Mouse (Mus musculus) CD4-positive, CD25-positive, alpha-beta regulatory T cell, adult 2 months (primary cell): ENCODE measurements around the gene Gpr137c.

Source experiments
- DNase-seq: peaks from one replicate; pipeline ENCODE4 v3.0.0-alpha.2; 2012; ENCODE audit warnings: low read depth, low spot score

The Gpr137c gene

DNA sequence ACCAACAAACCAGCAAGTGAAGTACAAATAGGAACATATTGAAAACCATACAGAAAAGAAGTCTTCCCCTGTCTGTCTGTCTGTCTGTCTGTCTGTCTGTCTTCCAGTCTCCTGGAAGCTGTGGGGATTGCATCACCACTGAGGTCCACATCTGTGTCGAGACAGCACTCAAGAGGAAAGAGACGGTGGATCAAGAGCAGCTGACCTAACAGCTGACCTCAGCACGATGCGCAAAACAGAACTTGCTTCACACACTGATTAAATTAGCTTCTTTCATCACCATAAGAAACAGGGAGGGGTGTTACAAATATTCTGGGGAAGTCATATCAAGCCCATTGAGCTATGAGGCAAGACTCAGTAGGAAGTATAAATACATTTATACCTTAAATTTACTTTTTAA is 72.1 kb downstream of the Gpr137c start:
- DNase-seq = no peak

GRCm38 (mm10) chr14:45303939-45304338 is 84.4 kb downstream of the Gpr137c start:
- DNase-seq = no peak

DNA sequence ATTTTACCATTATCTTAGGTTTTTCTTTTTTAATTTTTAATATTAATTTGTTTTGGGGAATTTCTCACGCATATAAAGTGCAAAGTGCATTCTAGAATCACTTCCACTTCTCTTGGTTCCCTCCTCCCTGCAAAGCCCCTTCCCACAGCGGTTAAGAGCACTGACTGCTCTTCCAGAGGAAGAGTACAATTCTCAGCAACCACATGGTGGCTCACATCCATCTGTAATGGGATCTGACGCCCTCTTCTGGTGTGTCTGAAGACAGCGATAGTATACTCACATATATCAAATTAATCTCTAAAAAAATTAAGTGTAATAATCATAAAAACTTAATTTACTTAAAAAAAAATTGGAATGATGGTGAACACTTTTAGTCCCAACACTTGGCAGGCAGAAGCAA is 84.9 kb downstream of the Gpr137c start:
- DNase-seq = no peak

GRCm38 (mm10) chr14:45305852-45306251 is 86.3 kb downstream of the Gpr137c start:
- DNase-seq = no peak

DNA sequence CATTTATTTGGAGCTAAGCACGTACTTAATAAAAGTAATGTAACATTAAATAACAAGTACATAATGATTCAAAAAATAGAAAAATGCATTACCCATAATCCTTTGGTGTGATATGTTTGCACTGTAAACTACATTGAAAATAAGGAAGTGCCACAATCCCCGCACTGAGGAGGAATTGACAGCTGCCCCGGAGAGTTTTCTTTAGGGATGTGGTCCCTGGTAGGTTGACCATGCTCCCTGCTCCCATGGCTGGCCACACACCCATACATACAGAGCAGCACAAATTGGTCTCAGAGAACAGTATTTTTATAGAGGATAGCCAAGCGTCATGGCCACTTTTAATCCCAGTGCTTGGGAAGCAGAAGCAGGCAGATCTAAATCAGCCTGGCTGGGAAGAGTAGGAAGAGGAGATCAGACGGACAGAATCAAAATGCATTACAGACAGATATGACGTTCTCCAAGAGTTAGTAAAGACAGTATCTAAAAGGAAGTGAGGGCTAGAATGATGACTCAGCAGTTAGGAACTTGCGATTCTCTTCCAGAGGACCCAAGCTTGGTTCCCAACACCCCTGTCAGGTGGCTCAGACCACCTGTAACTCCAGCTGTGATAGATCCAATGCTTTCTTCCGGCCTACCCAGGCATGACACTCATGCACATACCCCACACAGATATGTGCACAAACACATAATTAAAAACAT is 88.3 kb downstream of the Gpr137c start:
- DNase-seq = no peak

DNA sequence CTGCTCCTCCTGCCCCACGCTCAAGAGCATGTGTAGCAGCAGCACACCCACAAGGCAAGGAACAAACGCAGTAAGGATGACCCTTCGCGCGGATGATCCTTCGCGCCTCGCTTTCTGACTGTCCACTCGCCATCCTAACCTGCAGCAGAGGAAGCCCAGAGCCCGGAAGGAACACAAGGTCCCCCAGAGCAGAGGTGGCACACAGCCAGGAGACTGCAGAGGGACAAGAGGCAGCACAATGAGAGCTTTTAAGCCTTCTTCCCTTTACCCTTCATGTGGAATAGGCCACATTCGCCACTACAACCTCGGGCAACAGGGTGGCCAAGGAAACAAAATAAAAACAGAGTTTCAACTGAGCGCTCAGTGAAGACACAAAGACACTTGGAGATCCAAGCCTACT is 90.1 kb downstream of the Gpr137c start:
- no peak for DNase-seq

DNA sequence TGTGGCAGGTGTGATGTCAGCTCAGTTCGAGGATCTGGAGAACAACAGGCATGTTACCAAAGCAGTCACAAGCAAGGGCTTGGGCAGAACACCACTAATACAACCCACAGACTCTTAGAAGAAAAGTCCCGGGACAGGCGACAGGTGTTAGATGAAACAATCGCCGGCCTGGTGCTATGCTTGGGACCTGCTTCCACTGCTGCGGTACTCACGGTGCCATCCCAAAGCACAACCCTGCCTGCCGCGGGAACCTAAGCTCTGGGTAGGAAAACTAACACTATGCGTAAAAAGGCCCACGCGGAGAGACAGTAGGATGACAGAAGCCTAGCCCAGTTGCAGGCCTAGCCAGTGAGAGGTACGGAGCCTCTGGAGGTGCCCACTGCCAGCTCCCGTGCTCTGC is 90.6 kb downstream of the Gpr137c start:
- DNase-seq = no peak

GRCm38 (mm10) chr14:45316927-45317326 is 97.4 kb downstream of the Gpr137c start:
- no peak for DNase-seq

- DNase-seq = no peak
Measured at GRCm38 (mm10) chr14:45317921-45318411, 98.4 kb downstream of the Gpr137c start.

DNA sequence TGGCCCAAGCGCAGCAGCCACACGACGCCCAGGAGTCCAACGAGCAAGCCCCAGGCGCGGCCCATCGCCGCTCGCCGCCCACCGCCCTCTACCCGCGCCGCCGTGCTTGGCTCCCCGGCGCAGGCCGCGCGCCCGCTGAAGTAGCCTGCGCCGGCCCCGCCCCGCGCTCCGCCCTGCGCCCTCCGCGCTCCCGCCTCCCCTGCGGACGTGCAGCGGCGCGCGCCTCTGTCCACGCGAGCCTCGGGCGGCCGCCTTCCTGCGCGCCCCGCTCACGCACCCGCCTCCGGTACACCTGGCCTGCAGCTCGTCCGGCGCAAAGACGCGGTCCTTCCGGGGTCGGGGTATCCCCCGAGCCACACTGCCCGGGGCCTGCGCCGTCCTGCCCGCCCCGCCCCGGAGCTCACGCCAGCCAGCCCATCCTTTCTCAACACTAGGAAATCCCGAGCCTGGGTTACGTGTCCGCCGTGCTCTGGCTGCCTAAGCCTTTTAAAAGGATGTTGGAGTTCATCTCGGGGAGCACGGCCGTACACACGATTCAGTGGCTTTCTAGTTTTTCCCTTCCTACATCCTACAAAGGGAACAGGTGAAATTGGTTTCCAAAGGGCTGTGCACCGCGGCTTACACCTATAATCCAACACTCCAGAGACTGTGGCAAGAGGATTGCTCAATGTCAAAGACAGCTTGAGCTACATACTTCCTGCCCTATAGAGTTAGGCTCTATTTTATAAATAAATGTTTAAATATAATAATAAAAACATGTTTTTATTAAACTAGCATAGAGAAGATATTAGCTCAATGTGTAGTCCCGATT is 99.1 kb downstream of the Gpr137c start, which contains the start of gene Ero1l:
Gene Ero1l, minus strand, starts transcription at position 346 of the 811 bp plus-strand sequence.
- DNase-seq = peak; percentile 88

DNA sequence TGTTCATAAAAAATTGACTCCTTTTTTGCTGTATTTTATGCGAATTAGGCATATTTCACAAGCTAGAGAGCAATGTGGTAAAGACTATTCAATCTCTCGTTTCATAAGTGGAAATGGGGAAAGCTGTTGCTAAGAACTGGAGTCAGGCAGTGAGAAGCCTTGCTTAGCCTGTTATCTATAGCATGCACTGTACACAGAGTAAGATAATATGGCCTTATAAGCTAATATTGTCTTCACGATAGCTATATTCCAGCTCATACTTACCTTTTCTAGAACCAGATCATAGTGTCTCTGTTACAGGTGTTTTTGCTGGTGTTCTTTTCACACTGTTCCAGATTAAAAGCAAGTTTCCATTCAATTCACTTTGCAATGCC is 99.7 kb downstream of the Gpr137c start:
- DNase-seq = peak; percentile 3

GRCm38 (mm10) chr14:45320111-45320510 is 100.6 kb downstream of the Gpr137c start:
- DNase-seq = no peak

- DNase-seq = no peak
Measured at GRCm38 (mm10) chr14:45321067-45321466, 101.5 kb downstream of the Gpr137c start.

- no peak for DNase-seq
Measured at GRCm38 (mm10) chr14:45321622-45322021, 102.1 kb downstream of the Gpr137c start.

- DNase-seq = no peak
Measured at GRCm38 (mm10) chr14:45322450-45322849, 102.9 kb downstream of the Gpr137c start.

DNA sequence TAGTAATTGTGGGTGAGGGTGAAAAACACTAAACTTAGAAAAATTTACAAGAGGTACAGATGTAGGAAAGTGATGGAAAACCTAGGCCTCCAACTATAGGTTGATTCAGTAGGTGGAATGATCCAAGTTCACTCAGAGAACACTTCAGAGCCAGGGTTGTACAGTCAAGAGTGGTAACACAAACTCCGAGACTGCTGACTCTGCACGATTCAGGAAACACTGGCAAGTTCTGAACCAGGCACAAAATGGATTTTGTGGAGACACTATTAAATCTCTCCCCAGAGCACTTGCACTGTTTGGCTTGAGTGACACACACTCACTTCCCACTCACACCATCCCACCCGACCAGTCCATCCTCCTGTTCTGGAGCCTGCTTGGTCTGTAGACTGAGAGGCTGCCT is 103.8 kb downstream of the Gpr137c start:
- no peak for DNase-seq

DNA sequence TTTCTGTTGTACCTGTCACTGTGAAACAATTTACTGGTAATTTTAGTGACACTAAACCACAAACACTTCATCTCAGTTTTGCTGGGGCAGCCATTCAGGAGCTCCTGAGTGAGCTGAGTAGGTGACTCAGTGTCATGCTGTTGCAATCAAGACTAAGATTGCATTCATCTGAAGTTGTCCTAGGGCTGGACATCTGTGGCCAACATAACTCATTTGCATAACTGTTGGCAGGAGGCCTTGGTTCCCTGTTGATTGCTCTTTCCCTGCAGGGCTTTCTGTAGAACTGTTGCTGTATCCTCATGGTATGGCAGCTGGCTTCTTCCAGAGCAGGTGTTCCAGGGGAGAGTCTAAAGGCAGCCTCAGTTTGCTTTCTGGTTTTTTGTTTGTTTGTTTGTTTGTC is 106.0 kb downstream of the Gpr137c start:
- DNase-seq = no peak

- DNase-seq = peak; percentile 53
Measured at GRCm38 (mm10) chr14:45328072-45328713, 108.7 kb downstream of the Gpr137c start.

- no peak for DNase-seq
Measured at GRCm38 (mm10) chr14:45329018-45329588, 109.6 kb downstream of the Gpr137c start.

GRCm38 (mm10) chr14:45329589-45330181 is 110.2 kb downstream of the Gpr137c start, which contains the start of gene Psmc6:
TSS of gene Psmc6 (plus strand) at chr14:45329788.
- DNase-seq = peak; percentile 97
